Mouse (Mus musculus): Measurements from ENCODE around the gene Gabarapl2. TPM values are rescaled to one million over a fixed set of nuclear protein-coding genes. Genes with fewer than 3 reads are reported as not detected.

The Gabarapl2 gene
- 479 and 491 TPM in 2 replicates for polyA plus RNA-seq (2015; fragmentation: Nextera tagmentation; extraction: Ambion mirVana)

- Histone ChIP-seq H3K9ac (replicated peaks; ENCODE audit: low read depth, low read length) (peak within 1 kb of the TSS; percentile 89), H3K36me3 (ENCODE audit: control insufficient read depth, insufficient read depth) (peaks cover 9% of the 10 kb centered on the region; the same call in 1 of the 2 replicates), H3K4me2 (ENCODE audit: low read length) (peak within 1 kb of the TSS; percentile 95), H3K27ac (ENCODE audit: low read length) (peak within 1 kb of the TSS; percentile 61), H3K4me3 (replicated peaks; ENCODE audit: low read length) (peak within 1 kb of the TSS; percentile 100), H3K9me3 (ENCODE audit: control insufficient read depth, low read length) (no peaks in the 10 kb centered on the region), H3K27me3 (replicated peaks; ENCODE audit: control insufficient read depth, insufficient read depth, low read length) (no peaks in the 10 kb centered on the region), H3K4me1 (replicated peaks; ENCODE audit: control insufficient read depth, insufficient read depth, low read length) (peaks cover 17% of the 10 kb centered on the region)
- peak; percentile 100 for ATAC-seq
- WGBS: under 1% methylated on average over 65 of the region's 65 CpGs
These were observed at the start of gene Gabarapl2 for GRCm38 (mm10) chr8:111940171-111941100. Gabarapl2 (plus strand) TSS chr8:111940703.

DNA sequence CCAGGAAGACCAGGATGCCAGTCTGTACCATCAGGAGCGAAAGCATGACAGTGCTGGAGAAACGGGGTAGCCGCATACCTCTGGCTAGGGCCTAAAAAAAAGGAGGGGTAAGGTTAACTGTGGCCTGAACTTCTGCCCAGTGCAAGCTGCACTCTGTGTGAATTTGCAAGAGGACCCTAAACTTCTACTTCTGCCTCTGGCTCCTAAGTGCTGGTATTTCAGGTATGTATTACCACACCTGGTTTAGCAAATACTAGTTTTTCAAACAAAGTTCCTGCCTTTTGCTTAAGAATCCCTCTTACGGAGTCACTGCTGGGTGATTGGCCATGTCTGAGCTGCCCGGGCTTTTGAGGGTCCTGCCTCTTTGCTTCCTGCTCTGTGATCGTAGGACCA, 49.6 kb upstream of the Gabarapl2 start:
- no peak for ATAC-seq
- Histone ChIP-seq H3K36me3 (ENCODE audit: control insufficient read depth, insufficient read depth) (no peaks in the 10 kb centered on the region), H3K27me3 (replicated peaks; ENCODE audit: control insufficient read depth, insufficient read depth, low read length) (peaks cover 37% of the 10 kb centered on the region), H3K9me3 (ENCODE audit: control insufficient read depth, low read length) (no peaks in the 10 kb centered on the region), H3K4me2 (ENCODE audit: low read length) (no peak overlapping the region), H3K27ac (ENCODE audit: low read length) (no peak overlapping the region), H3K4me3 (replicated peaks; ENCODE audit: low read length) (no peak overlapping the region), H3K9ac (replicated peaks; ENCODE audit: low read depth, low read length) (no peak overlapping the region), H3K4me1 (replicated peaks; ENCODE audit: control insufficient read depth, insufficient read depth, low read length) (peaks cover 9% of the 10 kb centered on the region)
- 67% methylated on average over 6 of the region's 6 CpGs for WGBS

DNA sequence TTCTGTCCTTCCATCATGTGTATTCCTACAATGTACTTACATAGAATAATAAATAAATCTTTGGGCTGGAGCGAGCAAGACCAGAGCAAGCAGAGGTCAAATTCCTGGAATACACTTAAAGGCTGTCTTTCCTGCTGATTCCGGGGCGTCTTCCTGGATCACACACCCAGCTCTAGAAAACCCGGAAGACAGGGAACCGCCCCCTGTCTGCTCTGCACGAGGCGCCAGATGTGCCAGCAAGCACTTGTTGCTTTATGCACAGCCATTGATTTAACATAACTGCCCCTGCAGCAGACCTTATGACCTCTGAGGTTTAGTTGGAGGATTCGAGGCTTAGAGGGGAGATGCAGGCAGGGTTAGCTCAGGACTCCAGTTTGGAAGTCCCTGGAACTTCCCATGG, 48.5 kb upstream of the Gabarapl2 start:
- no peak overlapping the region for H3K4me3 ChIP-seq (replicated peaks; ENCODE audit: low read length)
- no peak overlapping the region for H3K27ac ChIP-seq (ENCODE audit: low read length)
- WGBS: 57% methylated on average over 8 of the region's 8 CpGs
- ATAC-seq: no peak
- no peaks in the 10 kb centered on the region for H3K9me3 ChIP-seq (ENCODE audit: control insufficient read depth, low read length)
- no peak overlapping the region for H3K9ac ChIP-seq (replicated peaks; ENCODE audit: low read depth, low read length)
- no peak overlapping the region for H3K4me2 ChIP-seq (ENCODE audit: low read length)
- peaks cover 9% of the 10 kb centered on the region for H3K4me1 ChIP-seq (replicated peaks; ENCODE audit: control insufficient read depth, insufficient read depth, low read length)
- H3K36me3 ChIP-seq (ENCODE audit: control insufficient read depth, insufficient read depth): no peaks in the 10 kb centered on the region
- peaks cover 39% of the 10 kb centered on the region for H3K27me3 ChIP-seq (replicated peaks; ENCODE audit: control insufficient read depth, insufficient read depth, low read length)

- no peak overlapping the region for H3K4me2 ChIP-seq (ENCODE audit: low read length)
- H3K4me3 ChIP-seq (replicated peaks; ENCODE audit: low read length): no peak overlapping the region
- H3K9me3 ChIP-seq (ENCODE audit: control insufficient read depth, low read length): no peaks in the 10 kb centered on the region
- H3K27me3 ChIP-seq (replicated peaks; ENCODE audit: control insufficient read depth, insufficient read depth, low read length): peaks cover 39% of the 10 kb centered on the region
- 66% methylated on average over 5 of the region's 5 CpGs for WGBS
- ATAC-seq: no peak
- H3K36me3 ChIP-seq (ENCODE audit: control insufficient read depth, insufficient read depth): no peaks in the 10 kb centered on the region
- peaks cover 9% of the 10 kb centered on the region for H3K4me1 ChIP-seq (replicated peaks; ENCODE audit: control insufficient read depth, insufficient read depth, low read length)
- no peak overlapping the region for H3K27ac ChIP-seq (ENCODE audit: low read length)
- no peak overlapping the region for H3K9ac ChIP-seq (replicated peaks; ENCODE audit: low read depth, low read length)
These were observed 47.9 kb upstream of the Gabarapl2 start for GRCm38 (mm10) chr8:111892615-111893014.

DNA sequence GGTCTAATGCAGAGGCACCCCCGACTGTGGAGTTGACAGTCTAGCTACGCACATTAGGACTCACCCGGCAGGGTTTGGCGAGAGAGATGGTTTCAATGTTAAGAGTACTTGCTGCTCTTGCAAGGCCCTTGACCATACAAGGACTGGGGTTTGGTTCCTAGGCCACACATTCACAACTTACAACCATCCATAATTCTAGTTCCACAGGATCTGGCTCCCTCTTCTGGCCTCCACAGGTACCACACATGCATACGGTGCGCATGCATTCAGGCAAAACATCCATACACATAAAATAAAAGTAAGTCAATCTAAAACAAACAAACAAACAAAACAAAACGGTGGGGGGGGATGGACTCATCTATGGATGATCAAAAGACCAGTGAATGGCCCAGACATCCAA, 45.5 kb upstream of the Gabarapl2 start:
- Histone ChIP-seq H3K4me2 (ENCODE audit: low read length) (no peak overlapping the region), H3K36me3 (ENCODE audit: control insufficient read depth, insufficient read depth) (no peaks in the 10 kb centered on the region), H3K4me3 (replicated peaks; ENCODE audit: low read length) (no peak overlapping the region), H3K9ac (replicated peaks; ENCODE audit: low read depth, low read length) (no peak overlapping the region), H3K27me3 (replicated peaks; ENCODE audit: control insufficient read depth, insufficient read depth, low read length) (peaks cover 26% of the 10 kb centered on the region), H3K27ac (ENCODE audit: low read length) (no peak overlapping the region), H3K4me1 (replicated peaks; ENCODE audit: control insufficient read depth, insufficient read depth, low read length) (peaks cover 5% of the 10 kb centered on the region), H3K9me3 (ENCODE audit: control insufficient read depth, low read length) (no peaks in the 10 kb centered on the region)
- WGBS: 84% methylated on average over 7 of the region's 7 CpGs
- ATAC-seq: no peak

DNA sequence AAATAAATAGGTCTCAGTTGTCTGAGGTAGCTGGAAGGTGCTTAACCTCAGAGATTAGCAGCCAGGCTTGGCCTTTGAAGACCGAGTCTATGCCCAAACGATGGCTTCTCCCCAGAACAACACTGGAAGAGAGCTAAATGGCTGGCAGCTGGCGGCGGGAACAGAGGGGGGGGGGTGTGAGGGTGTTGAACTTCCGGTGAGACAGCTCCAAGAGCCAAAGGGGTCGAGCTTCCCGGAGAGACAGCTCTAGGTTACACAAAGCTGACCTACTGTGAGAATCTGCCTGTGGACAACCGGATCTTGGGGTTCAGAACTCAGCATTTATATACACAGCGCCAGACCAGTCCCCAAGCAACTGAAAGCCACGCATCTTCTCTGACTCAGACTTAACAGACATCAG, 41.9 kb upstream of the Gabarapl2 start:
- no peak overlapping the region for H3K27ac ChIP-seq (ENCODE audit: low read length)
- WGBS: 39% methylated on average over 10 of the region's 10 CpGs
- no peak for ATAC-seq

GRCm38 (mm10) chr8:111902080-111902479, 38.4 kb upstream of the Gabarapl2 start:
- no peak for ATAC-seq
- Histone ChIP-seq H3K4me2 (ENCODE audit: low read length) (no peak overlapping the region), H3K27ac (ENCODE audit: low read length) (no peak overlapping the region), H3K9me3 (ENCODE audit: control insufficient read depth, low read length) (no peaks in the 10 kb centered on the region), H3K9ac (replicated peaks; ENCODE audit: low read depth, low read length) (no peak overlapping the region), H3K36me3 (ENCODE audit: control insufficient read depth, insufficient read depth) (no peaks in the 10 kb centered on the region), H3K4me3 (replicated peaks; ENCODE audit: low read length) (no peak overlapping the region), H3K27me3 (replicated peaks; ENCODE audit: control insufficient read depth, insufficient read depth, low read length) (no peaks in the 10 kb centered on the region), H3K4me1 (replicated peaks; ENCODE audit: control insufficient read depth, insufficient read depth, low read length) (no peaks in the 10 kb centered on the region)
- 32% methylated on average over 5 of the region's 5 CpGs for WGBS

More for the DNA sequence above, 41.9 kb upstream of the Gabarapl2 start:
- Histone ChIP-seq H3K4me3 (replicated peaks; ENCODE audit: low read length) (no peak overlapping the region), H3K4me1 (replicated peaks; ENCODE audit: control insufficient read depth, insufficient read depth, low read length) (no peaks in the 10 kb centered on the region), H3K9ac (replicated peaks; ENCODE audit: low read depth, low read length) (no peak overlapping the region), H3K4me2 (ENCODE audit: low read length) (no peak overlapping the region), H3K36me3 (ENCODE audit: control insufficient read depth, insufficient read depth) (no peaks in the 10 kb centered on the region), H3K27me3 (replicated peaks; ENCODE audit: control insufficient read depth, insufficient read depth, low read length) (0 out of 2 replicates have a peak, but pooled peaks cover 2% of the 10 kb centered on the region), H3K9me3 (ENCODE audit: control insufficient read depth, low read length) (no peaks in the 10 kb centered on the region)

GRCm38 (mm10) chr8:111905500-111906121, 34.9 kb upstream of the Gabarapl2 start:
- WGBS: 76% methylated on average over 7 of the region's 8 CpGs
- no peaks in the 10 kb centered on the region for H3K36me3 ChIP-seq (ENCODE audit: control insufficient read depth, insufficient read depth)
- H3K9ac ChIP-seq (replicated peaks; ENCODE audit: low read depth, low read length): no peak overlapping the region
- no peaks in the 10 kb centered on the region for H3K27me3 ChIP-seq (replicated peaks; ENCODE audit: control insufficient read depth, insufficient read depth, low read length)
- ATAC-seq: no peak
- peaks cover 10% of the 10 kb centered on the region for H3K4me1 ChIP-seq (replicated peaks; ENCODE audit: control insufficient read depth, insufficient read depth, low read length)
- H3K9me3 ChIP-seq (ENCODE audit: control insufficient read depth, low read length): no peaks in the 10 kb centered on the region
- no peak overlapping the region for H3K27ac ChIP-seq (ENCODE audit: low read length)
- no peak overlapping the region for H3K4me2 ChIP-seq (ENCODE audit: low read length)
- H3K4me3 ChIP-seq (replicated peaks; ENCODE audit: low read length): no peak overlapping the region

DNA sequence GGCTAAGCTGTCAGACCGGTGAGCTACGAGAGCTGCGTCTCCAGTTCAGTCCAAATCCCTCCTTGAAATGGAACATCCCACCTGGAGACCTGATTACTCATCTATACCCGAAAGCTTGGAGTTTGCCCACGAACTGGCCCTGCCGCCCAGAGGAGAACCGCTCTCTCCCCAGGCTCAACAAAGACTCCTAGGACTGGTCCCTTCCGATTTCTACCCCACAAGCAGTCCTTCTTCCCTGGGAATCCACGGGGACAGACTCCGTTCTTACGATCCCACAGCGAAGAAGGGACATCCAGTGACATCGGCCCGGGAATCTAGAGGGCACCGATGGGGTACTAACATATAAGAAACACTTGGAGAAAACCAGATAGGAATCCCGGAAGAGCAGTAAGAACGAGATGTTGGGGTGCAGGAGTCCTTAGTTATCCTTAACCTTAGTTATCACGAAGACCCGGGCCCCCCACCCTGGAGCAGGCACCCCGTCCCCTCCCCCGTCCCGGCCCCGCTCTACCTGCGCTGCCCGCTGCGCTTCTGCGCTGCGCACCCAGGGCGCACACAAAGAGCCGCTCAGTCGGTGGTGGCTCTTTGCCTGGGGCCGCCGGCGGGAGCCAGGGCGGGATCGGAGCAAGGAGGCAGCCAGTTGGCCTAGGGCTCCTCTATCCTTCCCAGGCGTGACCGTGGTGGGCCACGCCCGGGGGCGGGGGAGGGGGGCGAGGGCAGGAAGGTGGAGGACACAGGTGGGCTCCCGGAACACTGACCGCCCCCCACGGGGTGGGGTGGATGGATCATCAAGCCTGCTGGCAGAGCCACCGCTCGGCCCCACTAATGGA, 30.7 kb upstream of the Gabarapl2 start, which contains the start of gene Chst5:
Gene Chst5, minus strand, starts transcription at position 827 of the 830 bp plus-strand sequence.
- WGBS: 2% methylated on average over 47 of the region's 47 CpGs
- Histone ChIP-seq H3K9ac (replicated peaks; ENCODE audit: low read depth, low read length) (peak within 1 kb of the TSS; percentile 78), H3K27ac (ENCODE audit: low read length) (no peak within 1 kb of the TSS), H3K4me2 (ENCODE audit: low read length) (peak within 1 kb of the TSS; percentile 92), H3K4me3 (replicated peaks; ENCODE audit: low read length) (peak within 1 kb of the TSS; percentile 49), H3K36me3 (ENCODE audit: control insufficient read depth, insufficient read depth) (no peaks in the 10 kb centered on the region), H3K27me3 (replicated peaks; ENCODE audit: control insufficient read depth, insufficient read depth, low read length) (no peaks in the 10 kb centered on the region), H3K4me1 (replicated peaks; ENCODE audit: control insufficient read depth, insufficient read depth, low read length) (peaks cover 30% of the 10 kb centered on the region), H3K9me3 (ENCODE audit: control insufficient read depth, low read length) (no peaks in the 10 kb centered on the region)
- peak; percentile 24; the same call in 1 of the 2 replicates for ATAC-seq
